In genomic region chr19:40374720-40375119, GRCm38 (mm10) we compare ENCODE assay signal across 23 mouse cellular contexts.
DNase-seq lines count a peak whose midpoint lies in the region; ATAC-seq and TF ChIP-seq lines count a peak whose summit lies in the region.
"Had no signal": no experiment of that assay in that cellular context is flagged by ENCODE, and none has a peak within 500 bp of the region (broad histone marks: within the 10 kb centered on the region; RNA-seq: fewer than 3 reads in every experiment).

No protein-coding gene starts in this region.

- peak; percentile 21 for DNase-seq in CD4-positive, CD25-positive, alpha-beta regulatory T cell, adult 2 months (ENCODE audit: low read depth, low spot score)
- DNase-seq in heart, postnatal 4 days, result peak; percentile 45
- DNase-seq in heart, adult 9 months (ENCODE audit: low spot score in 2 of 2), result no peak
- peak; percentile 28 for DNase-seq in MEL (ENCODE audit: low read depth, low spot score)
- DNase-seq in cerebellum, adult 9-11 months, result no peak
- DNase-seq in left cerebral cortex, adult 8-10 months (ENCODE audit: low spot score in 2 of 2), result no peak
- DNase-seq: adrenal gland, adult 2 months; adrenal gland, postnatal 25 days; B cell, adult 2 months; cerebellum, adult 18-20 months; cerebellum, postnatal 10 days; forebrain, postnatal 0 days; gastrocnemius, postnatal 25 days; heart, adult 11 months; heart, postnatal 10 days; kidney, adult 11 months had no signal

- no peak for TF ChIP-seq EP300 in MEL (IDR thresholded peaks at IDR 0.05; ENCODE audit: low read depth in 1 of 2, low read length in 2 of 2)

- no peaks in the 10 kb centered on the region for H3K79me2 ChIP-seq in MEL (ENCODE audit: control insufficient read depth, insufficient read depth, low read length, poor library complexity)

- no peak for ATAC-seq in CD4-positive, CD25-positive, alpha-beta regulatory T cell, adult 4 months
- ATAC-seq: forebrain, embryonic 13.5 days; forebrain, postnatal 0 days; hindbrain, postnatal 0 days had no signal

- no peak overlapping the region for H3K27ac ChIP-seq in MEL (ENCODE audit: control insufficient read depth, low read depth, low read length)
- H3K27ac ChIP-seq: embryonic facial prominence, embryonic 10.5 days; forebrain, embryonic 13.5 days; heart, embryonic 13.5 days; hindbrain, embryonic 13.5 days; hindbrain, postnatal 0 days had no signal

- no peaks in the 10 kb centered on the region for H3K27me3 ChIP-seq in MEL (ENCODE audit: control insufficient read depth in 1 of 2, insufficient read depth in 2 of 2, low read length in 2 of 2)
- H3K27me3 ChIP-seq: forebrain, embryonic 13.5 days; heart, embryonic 13.5 days; hindbrain, embryonic 13.5 days had no signal

- H3K4me1 ChIP-seq in MEL (ENCODE audit: control insufficient read depth in 1 of 2, insufficient read depth in 2 of 2, low read length in 2 of 2), result no peaks in the 10 kb centered on the region

- H3K9me3 ChIP-seq in MEL (replicated peaks; ENCODE audit: insufficient read depth, low read length), result no peaks in the 10 kb centered on the region
- H3K9me3 ChIP-seq: embryonic facial prominence, embryonic 10.5 days; forebrain, embryonic 13.5 days; G1E; heart, embryonic 13.5 days; hindbrain, embryonic 13.5 days had no signal

- no peak overlapping the region for H3K9ac ChIP-seq in MEL (ENCODE audit: control insufficient read depth, low read depth, low read length, poor library complexity, severe bottlenecking)
- H3K9ac ChIP-seq: forebrain, embryonic 13.5 days; forebrain, postnatal 0 days; heart, embryonic 13.5 days; hindbrain, embryonic 13.5 days had no signal

- no peak for TF ChIP-seq POLR2A in MEL (IDR thresholded peaks at IDR 0.05; ENCODE audit: control insufficient read depth in 1 of 2, insufficient read depth in 1 of 2, low read depth in 1 of 2, low read length in 2 of 2, poor library complexity in 1 of 2)

- no peak for TF ChIP-seq CTCF in MEL (IDR thresholded peaks at IDR 0.05 in 2 of 3, conservative IDR thresholded peaks at IDR 0.05 in 1 of 3; ENCODE audit: control insufficient read depth in 1 of 3, insufficient read depth in 1 of 3, low read depth in 2 of 3, low read length in 3 of 3, poor library complexity in 1 of 3, severe bottlenecking in 1 of 3)

- TF ChIP-seq RAD21 in MEL (IDR thresholded peaks at IDR 0.05; ENCODE audit: low read depth, low read length), result no peak

- H3K4me3 ChIP-seq in MEL (ENCODE audit: control insufficient read depth in 1 of 2, insufficient read depth in 1 of 2, low read depth in 2 of 2, low read length in 2 of 2), result no peak overlapping the region
- H3K4me3 ChIP-seq: embryonic facial prominence, embryonic 10.5 days; forebrain, embryonic 13.5 days; heart, embryonic 13.5 days; hindbrain, embryonic 13.5 days had no signal

- no peaks in the 10 kb centered on the region for H3K36me3 ChIP-seq in MEL (ENCODE audit: control insufficient read depth in 1 of 2, insufficient read depth in 2 of 2, low read length in 2 of 2)
- H3K36me3 ChIP-seq: embryonic facial prominence, embryonic 10.5 days had no signal

TF ChIP-seq in MEL, 35 proteins besides CTCF, POLR2A, EP300 and RAD21:
- TF ChIP-seq HCFC1 (IDR thresholded peaks at IDR 0.05; ENCODE audit: low read depth, low read length) (no peak), ZKSCAN1 (IDR thresholded peaks at IDR 0.05; ENCODE audit: low read depth, low read length) (peak; percentile 98), POLR2AphosphoS2 (IDR thresholded peaks at IDR 0.05; ENCODE audit: low read length) (no peak), NELFE (IDR thresholded peaks at IDR 0.05; ENCODE audit: low read depth, low read length) (no peak), ZMIZ1 (IDR thresholded peaks at IDR 0.05; ENCODE audit: low read depth, low read length) (no peak)

Comparison
In these comparisons a context has a peak if more than half of its experiments do, and no peak if none do; other contexts are left out.
1. DNase-seq: peak in CD4-positive, CD25-positive, alpha-beta regulatory T cell, adult 2 months (single experiment), heart, postnatal 4 days (single experiment) and MEL (single experiment); none in heart, adult 9 months (0 of 2), cerebellum, adult 9-11 months (single experiment) and left cerebral cortex, adult 8-10 months (0 of 2).